Mouse (Mus musculus) gastrocnemius, postnatal 25 days (tissue): Measurements from ENCODE around the gene Gm16430. TPM values are rescaled to one million over a fixed set of nuclear protein-coding genes. Genes with fewer than 3 reads are reported as not detected.
"Not testable (repeated sequence)": the region's sequence is repeated elsewhere in the genome, so short reads cannot be mapped to it uniquely, and the experiment has no call there.

Source experiments
- DNase-seq: peaks from one replicate; pipeline ENCODE4 v3.0.0; 2022
- long read RNA-seq, 2 experiments: library from polyadenylated mRNA; stranded (forward); transcript quantifications; one replicate each; pipeline ENCODE4 v2.0.0; 2021
- total RNA-seq, 2 experiments: library from RNA; stranded (reverse); gene quantifications; 1 replicate in 1 of 2; 2 replicates in 1 of 2; pipeline ENCODE4 v1.2.3; 2021

Gene Gm16430
- total RNA-seq = not detected
- long read RNA-seq, experiment 1 = 0 reads
- long read RNA-seq, experiment 2 = 0 reads

GRCm38 (mm10) chrX:54621911-54622310, at the start of gene Gm16430:
Gm16430 (plus strand) TSS chrX:54622211.
- not testable (repeated sequence) for DNase-seq

Other genes starting within 250 kb of the Gm16430 start
- not detected for gene Gm16405, start 91.0 kb upstream of the Gm16430 start, total RNA-seq